Mouse (Mus musculus): ENCODE results near the gene Eaf2. TPM values are rescaled to one million over a fixed set of nuclear protein-coding genes. Genes with fewer than 3 reads are reported as not detected.
A peak's percentile ranks its signal among the peaks of the same experiment; 100 is the strongest.

Eaf2 gene
- polyA plus RNA-seq, 1 experiment from 2014 or later: 1.0 TPM

DNA sequence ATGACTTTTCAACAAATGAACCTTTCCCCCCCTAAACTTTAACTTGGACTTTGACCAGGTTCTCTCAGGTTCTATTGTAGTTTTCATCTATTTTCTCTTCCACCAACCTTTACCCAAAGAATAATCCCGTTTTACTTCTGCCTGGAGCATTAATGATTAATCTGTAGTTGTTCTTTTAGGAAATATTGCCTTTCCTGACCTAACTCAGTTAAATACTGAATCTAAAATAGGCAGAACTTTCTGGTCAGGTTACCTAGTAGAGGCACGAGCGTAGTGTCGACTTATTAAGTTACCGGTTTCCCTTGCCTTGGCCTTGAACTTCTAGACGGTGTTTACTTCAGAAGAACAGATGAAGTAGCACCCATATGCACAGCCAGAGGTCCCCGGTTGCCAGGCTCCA is 88.3 kb downstream of the Eaf2 start:
- ATAC-seq: no peak
- H3K9ac ChIP-seq (ENCODE audit: low read depth, low read length): no peak overlapping the region
- no peaks in the 10 kb centered on the region for H3K9me3 ChIP-seq (ENCODE audit: control insufficient read depth)
- no peak overlapping the region for H3K4me2 ChIP-seq (replicated peaks; ENCODE audit: low read depth)
- H3K4me1 ChIP-seq (replicated peaks; ENCODE audit: control insufficient read depth, insufficient read depth, low read length): no peaks in the 10 kb centered on the region
- no peak overlapping the region for H3K4me3 ChIP-seq (ENCODE audit: low read depth, low read length)
- no peak overlapping the region for H3K27ac ChIP-seq (ENCODE audit: low read depth, low read length)
- no peaks in the 10 kb centered on the region for H3K27me3 ChIP-seq (replicated peaks; ENCODE audit: control insufficient read depth, insufficient read depth, low read length)
- no peak for TF ChIP-seq CTCF (IDR thresholded peaks at IDR 0.05; ENCODE audit: low read depth)
- no peaks in the 10 kb centered on the region for H3K36me3 ChIP-seq (ENCODE audit: control insufficient read depth, insufficient read depth)
- 47% methylated on average over 7 of the region's 7 CpGs for WGBS

DNA sequence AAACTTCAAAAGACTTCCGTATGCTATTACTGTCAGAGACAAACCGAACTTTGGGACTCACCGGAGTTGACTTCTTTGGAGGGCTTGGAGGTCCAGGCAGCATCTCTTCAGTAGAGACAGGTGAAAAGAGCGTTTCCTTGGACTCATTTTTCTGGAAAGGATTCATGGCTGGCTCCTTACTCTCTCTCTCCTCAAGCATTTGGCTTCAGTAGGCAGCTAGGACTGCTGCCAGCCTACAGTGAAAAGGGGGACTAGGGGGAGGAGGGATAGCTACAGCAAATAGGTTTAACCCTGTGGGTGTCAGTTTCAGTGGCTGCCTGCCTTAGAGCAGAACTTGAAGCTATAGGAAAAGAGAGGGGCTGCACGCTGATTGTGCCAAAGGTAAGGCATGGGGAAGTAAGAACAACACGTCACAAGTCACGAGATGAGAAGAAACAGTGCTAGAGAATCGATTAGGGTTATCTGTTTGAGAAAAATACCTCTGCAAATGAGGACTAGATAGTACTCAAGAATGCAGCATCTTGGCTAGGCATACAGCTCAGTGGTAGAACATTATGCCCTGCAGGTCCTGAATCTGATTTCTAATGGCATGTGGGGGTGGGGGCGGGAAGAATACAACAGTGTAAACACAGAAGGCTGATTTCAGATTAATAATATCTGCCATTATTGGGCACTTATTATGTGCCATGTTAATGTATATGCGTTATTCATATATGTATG is 90.0 kb downstream of the Eaf2 start, which contains the start of gene Slc15a2:
Gene Slc15a2, minus strand, starts transcription at position 369 of the 720 bp plus-strand sequence.
- Histone ChIP-seq H3K4me2 (replicated peaks; ENCODE audit: low read depth) (peak within 1 kb of the TSS; percentile 50), H3K4me3 (ENCODE audit: low read depth, low read length) (peak within 1 kb of the TSS; percentile 1; the same call in 1 of the 2 replicates), H3K9ac (ENCODE audit: low read depth, low read length) (no peak within 1 kb of the TSS), H3K4me1 (replicated peaks; ENCODE audit: control insufficient read depth, insufficient read depth, low read length) (no peaks in the 10 kb centered on the region), H3K9me3 (ENCODE audit: control insufficient read depth) (no peaks in the 10 kb centered on the region), H3K27me3 (replicated peaks; ENCODE audit: control insufficient read depth, insufficient read depth, low read length) (no peaks in the 10 kb centered on the region), H3K36me3 (ENCODE audit: control insufficient read depth, insufficient read depth) (no peaks in the 10 kb centered on the region), H3K27ac (ENCODE audit: low read depth, low read length) (no peak within 1 kb of the TSS)
- ATAC-seq: no peak
- no peak for TF ChIP-seq CTCF (IDR thresholded peaks at IDR 0.05; ENCODE audit: low read depth)
- 34% methylated on average over 10 of the region's 10 CpGs for WGBS

GRCm38 (mm10) chr16:36784146-36784545 is 90.7 kb downstream of the Eaf2 start:
- no peaks in the 10 kb centered on the region for H3K4me1 ChIP-seq (replicated peaks; ENCODE audit: control insufficient read depth, insufficient read depth, low read length)
- H3K4me3 ChIP-seq (ENCODE audit: low read depth, low read length): peak overlapping the region; percentile 1; the same call in 1 of the 2 replicates
- ATAC-seq: no peak
- 88% methylated on average over 2 of the region's 2 CpGs for WGBS
- no peaks in the 10 kb centered on the region for H3K27me3 ChIP-seq (replicated peaks; ENCODE audit: control insufficient read depth, insufficient read depth, low read length)
- H3K9ac ChIP-seq (ENCODE audit: low read depth, low read length): no peak overlapping the region
- no peak overlapping the region for H3K27ac ChIP-seq (ENCODE audit: low read depth, low read length)
- no peaks in the 10 kb centered on the region for H3K36me3 ChIP-seq (ENCODE audit: control insufficient read depth, insufficient read depth)
- H3K4me2 ChIP-seq (replicated peaks; ENCODE audit: low read depth): peak overlapping the region; percentile 50
- H3K9me3 ChIP-seq (ENCODE audit: control insufficient read depth): no peaks in the 10 kb centered on the region
- no peak for TF ChIP-seq CTCF (IDR thresholded peaks at IDR 0.05; ENCODE audit: low read depth)

GRCm38 (mm10) chr16:36775658-36776057 is 99.1 kb downstream of the Eaf2 start:
- Histone ChIP-seq H3K9ac (ENCODE audit: low read depth, low read length) (no peak overlapping the region), H3K4me1 (replicated peaks; ENCODE audit: control insufficient read depth, insufficient read depth, low read length) (no peaks in the 10 kb centered on the region), H3K4me2 (replicated peaks; ENCODE audit: low read depth) (no peak overlapping the region), H3K4me3 (ENCODE audit: low read depth, low read length) (no peak overlapping the region), H3K27ac (ENCODE audit: low read depth, low read length) (no peak overlapping the region), H3K9me3 (ENCODE audit: control insufficient read depth) (no peaks in the 10 kb centered on the region), H3K27me3 (replicated peaks; ENCODE audit: control insufficient read depth, insufficient read depth, low read length) (no peaks in the 10 kb centered on the region), H3K36me3 (ENCODE audit: control insufficient read depth, insufficient read depth) (no peaks in the 10 kb centered on the region)
- WGBS: 64% methylated on average over 6 of the region's 6 CpGs
- no peak for ATAC-seq
- TF ChIP-seq CTCF (IDR thresholded peaks at IDR 0.05; ENCODE audit: low read depth): no peak

GRCm38 (mm10) chr16:36772996-36773395 is 101.8 kb downstream of the Eaf2 start:
- no peak overlapping the region for H3K9ac ChIP-seq (ENCODE audit: low read depth, low read length)
- H3K27me3 ChIP-seq (replicated peaks; ENCODE audit: control insufficient read depth, insufficient read depth, low read length): no peaks in the 10 kb centered on the region
- no peaks in the 10 kb centered on the region for H3K9me3 ChIP-seq (ENCODE audit: control insufficient read depth)
- no peaks in the 10 kb centered on the region for H3K4me1 ChIP-seq (replicated peaks; ENCODE audit: control insufficient read depth, insufficient read depth, low read length)
- H3K27ac ChIP-seq (ENCODE audit: low read depth, low read length): no peak overlapping the region
- ATAC-seq: no peak
- no peak overlapping the region for H3K4me3 ChIP-seq (ENCODE audit: low read depth, low read length)
- H3K36me3 ChIP-seq (ENCODE audit: control insufficient read depth, insufficient read depth): no peaks in the 10 kb centered on the region
- no peak for TF ChIP-seq CTCF (IDR thresholded peaks at IDR 0.05; ENCODE audit: low read depth)
- WGBS: 49% methylated on average over 5 of the region's 5 CpGs
- no peak overlapping the region for H3K4me2 ChIP-seq (replicated peaks; ENCODE audit: low read depth)

- Histone ChIP-seq H3K27me3 (replicated peaks; ENCODE audit: control insufficient read depth, insufficient read depth, low read length) (no peaks in the 10 kb centered on the region), H3K9ac (ENCODE audit: low read depth, low read length) (no peak overlapping the region), H3K27ac (ENCODE audit: low read depth, low read length) (no peak overlapping the region), H3K36me3 (ENCODE audit: control insufficient read depth, insufficient read depth) (no peaks in the 10 kb centered on the region), H3K4me3 (ENCODE audit: low read depth, low read length) (no peak overlapping the region), H3K4me2 (replicated peaks; ENCODE audit: low read depth) (no peak overlapping the region), H3K9me3 (ENCODE audit: control insufficient read depth) (no peaks in the 10 kb centered on the region), H3K4me1 (replicated peaks; ENCODE audit: control insufficient read depth, insufficient read depth, low read length) (no peaks in the 10 kb centered on the region)
- 88% methylated on average over 3 of the region's 3 CpGs for WGBS
- no peak for TF ChIP-seq CTCF (IDR thresholded peaks at IDR 0.05; ENCODE audit: low read depth)
- no peak for ATAC-seq
Measured at GRCm38 (mm10) chr16:36771703-36772102, 103.1 kb downstream of the Eaf2 start.

Measured in intestine, postnatal 0 days (tissue).